Mouse (Mus musculus) hindlimb bud, embryonic 11.5 days (tissue): ENCODE measurements around the gene Traf6.

ENCODE experiments used
- DNase-seq: peaks from one replicate; pipeline ENCODE4 v3.0.0-alpha.2; 2012; ENCODE audit warnings: low read depth, low spot score; ENCODE audit errors: extremely low spot score

Gene Traf6

GRCm38 (mm10) chr2:101678236-101679021 is at the start of gene Traf6:
TSS of gene Traf6 (plus strand) at chr2:101678429.
- no peak for DNase-seq

- no peak for DNase-seq
These were observed 39.0 kb upstream of the Traf6 start for GRCm38 (mm10) chr2:101638979-101639839.

- no peak for DNase-seq
These were observed 38.3 kb upstream of the Traf6 start for GRCm38 (mm10) chr2:101639840-101640350.

- DNase-seq: no peak
These were observed 32.4 kb upstream of the Traf6 start for GRCm38 (mm10) chr2:101645841-101646240.

- no peak for DNase-seq
These were observed 29.9 kb upstream of the Traf6 start for GRCm38 (mm10) chr2:101648361-101648760.

GRCm38 (mm10) chr2:101649114-101649671 is 29.0 kb upstream of the Traf6 start, which contains the start of the genes Rag1 and B230118H07Rik:
TSS of gene Rag1 (minus strand) at chr2:101649501.
TSS of gene B230118H07Rik (minus strand) at chr2:101649532.
- no peak for DNase-seq

GRCm38 (mm10) chr2:101650446-101650845 is 27.8 kb upstream of the Traf6 start:
- no peak for DNase-seq

GRCm38 (mm10) chr2:101652204-101652920 is 25.9 kb upstream of the Traf6 start:
- DNase-seq: no peak

GRCm38 (mm10) chr2:101652921-101653597 is 25.2 kb upstream of the Traf6 start:
- DNase-seq: peak; percentile 67

GRCm38 (mm10) chr2:101660536-101660935 is 17.7 kb upstream of the Traf6 start:
- DNase-seq: no peak

GRCm38 (mm10) chr2:101665058-101665702 is 13.0 kb upstream of the Traf6 start:
- peak; percentile 62 for DNase-seq

GRCm38 (mm10) chr2:101665703-101666092 is 12.5 kb upstream of the Traf6 start:
- no peak for DNase-seq

- DNase-seq: no peak
These were observed 9.5 kb upstream of the Traf6 start for GRCm38 (mm10) chr2:101668751-101669150.

- no peak for DNase-seq
These were observed 4.7 kb upstream of the Traf6 start for GRCm38 (mm10) chr2:101673547-101673946.

- DNase-seq: no peak
These were observed 1.0 kb downstream of the Traf6 start for GRCm38 (mm10) chr2:101679164-101679784.

- no peak for DNase-seq
These were observed 6.2 kb downstream of the Traf6 start for GRCm38 (mm10) chr2:101684421-101684820.

- no peak for DNase-seq
These were observed 9.8 kb downstream of the Traf6 start for GRCm38 (mm10) chr2:101688011-101688410.

- no peak for DNase-seq
These were observed 12.1 kb downstream of the Traf6 start for GRCm38 (mm10) chr2:101690252-101690827.

GRCm38 (mm10) chr2:101693043-101693442 is 14.8 kb downstream of the Traf6 start:
- no peak for DNase-seq
